ENCODE assay signal across 8 mouse cellular contexts in genomic region chr6:122742228-122742899, GRCm38 (mm10). TPM values are rescaled to one million over a fixed set of nuclear protein-coding genes. Genes with fewer than 3 reads are reported as not detected.
DNase-seq lines count a peak whose midpoint lies in the region; ATAC-seq and TF ChIP-seq lines count a peak whose summit lies in the region.

No protein-coding gene starts in this region.

- H3K4me1 ChIP-seq in testis, adult 2 months (ENCODE audit: control insufficient read depth, insufficient read depth, low read length) = peaks cover 13% of the 10 kb centered on the region
- peaks cover 13% of the 10 kb centered on the region; the same call in 1 of the 2 replicates for H3K4me1 ChIP-seq in heart, embryonic 16.5 days (ENCODE audit: control insufficient read depth, insufficient read depth, low read length)
- peaks cover 15% of the 10 kb centered on the region; the same call in 1 of the 2 replicates for H3K4me1 ChIP-seq in lung, embryonic 15.5 days
- H3K4me1 ChIP-seq in olfactory bulb, adult 2 months (ENCODE audit: control insufficient read depth, insufficient read depth, low read length) = peaks cover 19% of the 10 kb centered on the region

- no peaks in the 10 kb centered on the region for H3K9me3 ChIP-seq in heart, embryonic 16.5 days (replicated peaks; ENCODE audit: control insufficient read depth, low read length)
- H3K9me3 ChIP-seq in lung, embryonic 15.5 days = no peaks in the 10 kb centered on the region

- no peak for TF ChIP-seq CTCF in testis, adult 2 months (IDR thresholded peaks at IDR 0.05; ENCODE audit: control insufficient read depth, insufficient read depth, insufficient replicate concordance, low read depth, low read length)
- no peak for TF ChIP-seq CTCF in olfactory bulb, adult 2 months (IDR thresholded peaks at IDR 0.05; ENCODE audit: insufficient read depth, low read depth, low read length)

- no peak overlapping the region for H3K27ac ChIP-seq in testis, adult 2 months (ENCODE audit: control insufficient read depth, insufficient read depth, low read depth, low read length)
- H3K27ac ChIP-seq in heart, embryonic 16.5 days (ENCODE audit: low read length) = no peak overlapping the region
- H3K27ac ChIP-seq in lung, embryonic 15.5 days = no peak overlapping the region
- peak overlapping the region; percentile 74 for H3K27ac ChIP-seq in olfactory bulb, adult 2 months (ENCODE audit: insufficient read depth, low read depth, low read length)

- H3K4me2 ChIP-seq in heart, embryonic 16.5 days (ENCODE audit: low read depth, low read length) = peak overlapping the region; percentile 83
- peak overlapping the region; percentile 76 for H3K4me2 ChIP-seq in lung, embryonic 15.5 days

- peaks cover 1% of the 10 kb centered on the region; the same call in 1 of the 2 replicates for H3K36me3 ChIP-seq in testis, adult 2 months (ENCODE audit: control insufficient read depth, insufficient read depth, low read length)
- no peaks in the 10 kb centered on the region for H3K36me3 ChIP-seq in heart, embryonic 16.5 days (ENCODE audit: control insufficient read depth, insufficient read depth)
- H3K36me3 ChIP-seq in lung, embryonic 15.5 days = no peaks in the 10 kb centered on the region

- peak overlapping the region; percentile 68 for H3K9ac ChIP-seq in heart, embryonic 16.5 days (ENCODE audit: low read length)
- peak overlapping the region; percentile 20; the same call in 1 of the 2 replicates for H3K9ac ChIP-seq in lung, embryonic 15.5 days

- intact Hi-C loops in gastrocnemius, postnatal 36 days (cut with DNase I) = loop anchor here (5.0 kb wide), 1 partner anchor 130 kb away; the partner anchor contains the start of gene Necap1

- peak overlapping the region; percentile 74 for H3K4me3 ChIP-seq in testis, adult 2 months (ENCODE audit: control insufficient read depth, low read depth, low read length)
- peak overlapping the region; percentile 66 for H3K4me3 ChIP-seq in heart, embryonic 16.5 days (ENCODE audit: low read length)
- peak overlapping the region; percentile 44 for H3K4me3 ChIP-seq in lung, embryonic 15.5 days
- peak overlapping the region; percentile 64 for H3K4me3 ChIP-seq in olfactory bulb, adult 2 months (ENCODE audit: insufficient read depth, low read depth, low read length)

- no peak for DNase-seq in testis, postnatal 14 days (ENCODE audit: low spot score)
- DNase-seq in embryo, embryonic 10 days (ENCODE audit: low spot score) = peak; percentile 71
- DNase-seq in layer of hippocampus, adult 9-11 months = peak; percentile 51
- no peak for DNase-seq in gastrocnemius, postnatal 36 days

- no peak for TF ChIP-seq POLR2A in testis, adult 2 months (IDR thresholded peaks at IDR 0.05; ENCODE audit: control insufficient read depth, low read depth, low read length)
- peak; percentile 55 for TF ChIP-seq POLR2A in olfactory bulb, adult 2 months (IDR thresholded peaks at IDR 0.05; ENCODE audit: insufficient read depth, low read depth, low read length)

- no peak for ATAC-seq in heart, embryonic 16.5 days (replicated peaks; ENCODE audit: extremely low read depth, insufficient read depth, low FRiP score)
- no peak for ATAC-seq in lung, embryonic 15.5 days (ENCODE audit: borderline replicate concordance, extremely low read depth, low FRiP score, low TSS enrichment)

- WGBS in heart, embryonic 16.5 days = 1% methylated on average over 23 of the region's 23 CpGs
- under 1% methylated on average over 23 of the region's 23 CpGs for WGBS in lung, embryonic 15.5 days
- under 1% methylated on average over 23 of the region's 23 CpGs for WGBS in olfactory bulb, adult 2 months

- H3K27me3 ChIP-seq in testis, adult 2 months (ENCODE audit: control insufficient read depth, insufficient read depth, low read length) = no peaks in the 10 kb centered on the region
- peaks cover 10% of the 10 kb centered on the region for H3K27me3 ChIP-seq in heart, embryonic 16.5 days (ENCODE audit: control insufficient read depth, insufficient read depth, low read length)
- peaks cover 28% of the 10 kb centered on the region for H3K27me3 ChIP-seq in lung, embryonic 15.5 days

RNA-seq across cellular contexts. Expression of gene Nanog, which starts 35.1 kb away (rescaled TPM):
- 0.08 and 0.10 TPM in 2 replicates for polyA plus RNA-seq in testis, adult 2 months (2012; rRNA removed)
- 0.54 and 1.1 TPM in 2 replicates for polyA plus RNA-seq in heart, embryonic 16.5 days (2015; fragmentation: Nextera tagmentation; extraction: Ambion mirVana)
- polyA plus RNA-seq in lung, embryonic 15.5 days (2015; fragmentation: Nextera tagmentation; extraction: Ambion mirVana) = 0.33 and 0.40 TPM in 2 replicates
- not detected in 2 replicates for polyA plus RNA-seq in olfactory bulb, adult 2 months (2012; ENCODE audit: insufficient read depth, insufficient read length, low replicate concordance, missing spikeins)
- not detected for total RNA-seq in gastrocnemius, postnatal 36 days (2021)

RNA-seq across cellular contexts. Expression of gene Slc2a3, which starts 59.1 kb away (rescaled TPM):
- 703 and 947 TPM in 2 replicates for polyA plus RNA-seq in testis, adult 2 months (2012; rRNA removed)
- 10.5 and 10.9 TPM in 2 replicates for polyA plus RNA-seq in heart, embryonic 16.5 days (2015; fragmentation: Nextera tagmentation; extraction: Ambion mirVana)
- polyA plus RNA-seq in lung, embryonic 15.5 days (2015; fragmentation: Nextera tagmentation; extraction: Ambion mirVana) = 7.4 and 8.1 TPM in 2 replicates
- not detected in 2 replicates for polyA plus RNA-seq in olfactory bulb, adult 2 months (2012; ENCODE audit: insufficient read depth, insufficient read length, low replicate concordance, missing spikeins)
- 1 to 10 TPM; 1.0 to 1.2 TPM for total RNA-seq in gastrocnemius, postnatal 36 days (2021)

Comparison
In these comparisons a context has a peak if more than half of its experiments do, and no peak if none do; other contexts are left out.
1. DNase-seq: peak in embryo, embryonic 10 days (single experiment) and layer of hippocampus, adult 9-11 months (single experiment); none in testis, postnatal 14 days (single experiment) and gastrocnemius, postnatal 36 days (0 of 2).
2. RNA of gene Slc2a3, which starts 59.1 kb away (polyA plus RNA-seq): 703 to 947 TPM in testis, adult 2 months; not detected in olfactory bulb, adult 2 months, 10.5 to 10.9 TPM in heart, embryonic 16.5 days and 7.4 to 8.1 TPM in lung, embryonic 15.5 days; every median in the first group is over 10 times any median in the second.
3. Peak in every context shown above with its lines, with median percentiles within 50 percentile points of each other: H3K4me3 ChIP-seq.